Mouse (Mus musculus) midbrain, postnatal 0 days (tissue): ENCODE results near the gene Gm20388. TPM values are rescaled to one million over a fixed set of nuclear protein-coding genes. Genes with fewer than 3 reads are reported as not detected.
"Not testable (repeated sequence)": the region's sequence is repeated elsewhere in the genome, so short reads cannot be mapped to it uniquely, and the experiment has no call there.

Experiments
- ATAC-seq: fragments of 200-750 bp; cut with Nextera tagmentation; 2 replicates; pipeline ENCODE4 v1.8.0; 2017; ENCODE audit warnings: moderate number of reproducible peaks, mild to moderate bottlenecking, moderate TSS enrichment, moderate library complexity; ENCODE audit not compliant: low FRiP score
- DNase-seq: peaks from one replicate; pipeline ENCODE4 v3.0.0-alpha.2; 2015; ENCODE audit warnings: low spot score
- H3K27ac ChIP-seq: fragments of 300-500 bp; sonication (generic); 2 replicates; pipeline ENCODE4 v1.5.1; 2014; ENCODE audit warnings: low read depth, mild to moderate bottlenecking, low read length, mixed read lengths
- H3K27me3 ChIP-seq: fragments of 300-500 bp; sonication (generic); 2 replicates; pipeline ENCODE4 v1.6.1; 2014; ENCODE audit warnings: low read length, control low read depth, mixed read lengths; ENCODE audit not compliant: insufficient read depth
- H3K36me3 ChIP-seq: fragments of 300-500 bp; sonication (generic); 2 replicates; pipeline ENCODE4 v1.6.1; 2014; ENCODE audit warnings: low read length, control low read depth, mixed read lengths; ENCODE audit not compliant: insufficient read depth
- H3K4me1 ChIP-seq: fragments of 300-500 bp; sonication (generic); 2 replicates; pipeline ENCODE4 v1.6.1; 2014; ENCODE audit warnings: mild to moderate bottlenecking, control low read depth, antibody characterized with exemption, low read length, mixed read lengths; ENCODE audit not compliant: insufficient read depth
- H3K4me2 ChIP-seq: fragments of 300-500 bp; sonication (generic); 2 replicates; pipeline ENCODE4 v1.6.1; 2014; ENCODE audit warnings: low read depth, mild to moderate bottlenecking, low read length, mixed read lengths; ENCODE audit not compliant: poor library complexity, severe bottlenecking
- H3K4me3 ChIP-seq: fragments of 300-500 bp; sonication (generic); 2 replicates; pipeline ENCODE4 v1.5.1; 2014; ENCODE audit warnings: low read depth, mild to moderate bottlenecking, low read length, moderate library complexity
- H3K9ac ChIP-seq: fragments of 300-500 bp; sonication (generic); replicated peaks from 2 replicates; pipeline ENCODE4 v1.6.1; 2014; ENCODE audit warnings: mild to moderate bottlenecking, low read length, moderate library complexity, mixed read lengths; ENCODE audit not compliant: poor library complexity, severe bottlenecking
- H3K9me3 ChIP-seq: fragments of 300-500 bp; sonication (generic); 2 replicates; pipeline ENCODE4 v1.6.1; 2016; ENCODE audit warnings: low read length, control low read depth
- CTCF ChIP-seq: IDR thresholded peaks from 2 replicates; pipeline ENCODE4 v1.5.1; 2016; ENCODE audit warnings: antibody characterized with exemption, mild to moderate bottlenecking
- WGBS: fragments of 180-500 bp; shearing (Covaris S2); extraction: QIAGEN DNeasy Blood & Tissue Kit; methylation state at CpG from one replicate; pipeline ENCODE4 v1.1.7; 2014; 5-methylcytosine and 5-hydroxymethylcytosine counted together
- polyA plus RNA-seq: library from polyadenylated mRNA; unstranded; fragments of >200 nt; fragmentation: Nextera tagmentation; extraction: Ambion mirVana; gene quantifications from 2 replicates; pipeline ENCODE4 v1.2.1, GENCODE M21; 2015
- total RNA-seq: library from RNA; depleted of rRNA; stranded (reverse); fragments of >200 nt; gene quantifications from 2 replicates; pipeline ENCODE4 v1.2.3, GENCODE M21; 2014

Gm20388 gene
- total and polyA plus RNA-seq, 2 experiments from 2014 or later = 74.2 TPM; not detected in 1

DNA sequence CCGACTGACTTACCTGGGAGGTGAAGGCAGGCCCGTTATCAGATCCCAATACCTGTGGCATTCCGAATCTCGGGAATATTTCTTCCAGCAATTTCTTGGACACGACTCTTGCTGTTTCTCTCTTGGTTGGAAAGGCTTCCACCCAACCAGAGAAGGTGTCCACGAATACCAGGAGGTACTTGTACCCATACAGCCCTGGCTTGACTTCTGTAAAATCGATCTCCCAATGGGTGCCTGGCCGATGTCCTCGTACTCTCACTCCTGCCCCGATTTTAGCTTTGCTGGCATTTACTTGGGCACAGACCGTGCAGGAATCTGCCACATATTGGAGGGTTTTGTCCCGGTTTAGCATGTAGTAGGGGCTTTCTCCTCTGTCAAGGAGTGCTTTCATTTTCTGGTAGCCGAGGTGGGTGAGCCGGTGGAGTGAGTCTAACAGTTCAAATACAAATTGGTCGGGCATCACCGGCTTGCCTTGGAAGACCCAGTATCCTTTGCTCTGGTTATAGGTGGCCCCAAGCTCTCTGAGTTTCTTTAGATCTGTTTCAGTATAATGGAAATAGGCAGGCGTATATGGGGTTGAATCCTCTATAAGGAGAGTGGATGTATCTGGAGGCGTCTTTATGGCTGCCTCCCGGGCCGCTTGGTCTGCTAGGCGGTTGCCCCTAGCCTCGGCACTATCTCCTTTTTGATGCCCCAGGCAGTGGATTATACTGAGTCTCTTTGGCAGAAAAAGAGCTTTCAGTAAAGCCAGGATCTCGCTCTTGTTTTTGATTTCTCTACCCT, 3518.5 kb downstream of the Gm20388 start:
- ATAC-seq (no peak), DNase-seq (no peak)
- no peak for TF ChIP-seq CTCF
- H3K36me3 ChIP-seq = no peaks in the 10 kb centered on the region
- H3K27me3 ChIP-seq = no peaks in the 10 kb centered on the region
- H3K9me3 ChIP-seq = peaks cover 10% of the 10 kb centered on the region; the same call in 1 of the 2 replicates
- H3K4me1 ChIP-seq = no peaks in the 10 kb centered on the region
- H3K4me2 ChIP-seq = no peak overlapping the region
- H3K9ac ChIP-seq = no peak overlapping the region
- WGBS = 96% methylated on average over 23 of the region's 23 CpGs
- no peak overlapping the region for H3K27ac ChIP-seq
- H3K4me3 ChIP-seq = no peak overlapping the region

DNA sequence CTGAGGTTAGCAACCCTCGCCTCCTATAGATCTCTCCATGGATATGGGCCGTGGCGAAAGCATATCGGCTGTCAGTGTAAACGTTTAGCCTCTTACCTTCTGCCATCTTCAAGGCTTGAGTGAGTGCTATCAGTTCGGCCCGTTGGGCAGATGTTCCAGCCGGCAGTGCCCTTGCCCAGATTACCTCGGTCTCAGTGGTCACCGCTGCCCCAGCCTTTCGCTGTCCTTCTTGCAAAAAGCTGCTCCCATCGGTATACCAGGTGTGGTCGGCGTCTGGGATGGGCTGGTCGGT, 3519.0 kb downstream of the Gm20388 start:
- not testable (repeated sequence) for H3K27me3 ChIP-seq, H3K4me3 ChIP-seq, H3K27ac ChIP-seq, H3K4me1 ChIP-seq, H3K9ac ChIP-seq, H3K4me2 ChIP-seq, ATAC-seq, H3K36me3 ChIP-seq, DNase-seq
- 94% methylated on average over 15 of the region's 15 CpGs for WGBS
- H3K9me3 ChIP-seq = peaks cover 10% of the 10 kb centered on the region; the same call in 1 of the 2 replicates

DNA sequence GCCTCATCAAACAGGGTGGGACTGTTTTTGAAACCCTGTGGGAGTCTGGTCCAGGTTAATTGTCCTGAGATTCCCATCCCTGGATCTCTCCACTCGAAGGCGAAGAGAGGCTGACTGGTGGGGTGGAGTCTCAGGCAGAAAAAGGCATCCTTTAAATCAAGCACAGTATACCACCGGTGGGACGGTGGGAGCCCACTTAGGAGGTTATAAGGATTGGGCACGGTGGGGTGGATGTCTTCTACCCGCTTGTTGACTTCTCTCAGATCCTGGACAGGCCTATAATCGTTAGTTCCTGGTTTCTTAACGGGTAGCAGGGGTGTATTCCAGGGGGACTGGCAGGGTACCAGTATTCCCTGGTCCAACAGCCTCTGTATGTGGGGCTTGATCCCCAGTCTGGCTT, 3520.3 kb downstream of the Gm20388 start:
- not testable (repeated sequence) for H3K27ac ChIP-seq, DNase-seq, H3K27me3 ChIP-seq, H3K36me3 ChIP-seq, H3K9ac ChIP-seq, H3K4me1 ChIP-seq, H3K4me2 ChIP-seq, ATAC-seq, H3K4me3 ChIP-seq
- WGBS = 94% methylated on average over 6 of the region's 8 CpGs
- H3K9me3 ChIP-seq = peaks cover 10% of the 10 kb centered on the region; the same call in 1 of the 2 replicates

DNA sequence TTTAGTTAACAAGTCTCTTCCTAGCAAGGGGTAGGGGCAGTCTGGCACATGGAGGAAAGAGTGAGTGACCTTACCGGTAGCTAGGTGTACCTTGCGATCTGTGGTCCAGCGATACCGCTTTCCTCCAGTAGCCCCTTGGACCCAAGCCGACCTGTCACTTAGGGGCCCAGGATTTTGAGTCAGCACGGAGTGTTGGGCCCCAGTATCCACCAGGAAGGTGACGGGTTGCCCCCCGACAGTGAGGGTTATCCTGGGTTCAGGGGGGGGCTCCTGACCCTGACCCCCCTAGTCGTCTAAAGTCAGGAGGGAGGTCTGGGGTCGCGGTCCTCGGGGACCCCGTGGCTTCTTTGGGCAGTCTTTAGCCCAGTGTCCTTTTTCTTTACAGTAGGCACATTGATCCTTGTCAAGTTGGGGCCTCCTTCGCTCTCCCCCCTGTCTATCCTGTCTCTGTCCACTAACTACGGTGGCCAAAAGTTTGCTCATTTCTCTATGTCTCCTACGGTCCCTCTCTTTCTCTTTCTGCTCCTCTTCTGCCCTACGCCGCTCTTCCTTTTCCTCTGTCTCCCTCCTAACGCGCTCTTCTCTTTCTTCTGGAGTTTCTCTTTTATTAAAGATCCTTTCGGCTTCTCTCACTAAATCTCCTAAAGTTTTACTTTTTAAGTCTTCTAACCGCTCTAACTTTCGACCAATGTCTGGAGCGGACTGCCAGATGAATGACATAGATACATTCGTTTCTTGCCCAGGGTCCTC, 3521.2 kb downstream of the Gm20388 start:
- no peak overlapping the region for H3K4me2 ChIP-seq
- no peak overlapping the region for H3K9ac ChIP-seq
- DNase-seq (no peak), ATAC-seq (no peak)
- no peak overlapping the region for H3K4me3 ChIP-seq
- H3K27ac ChIP-seq = no peak overlapping the region
- no peak for TF ChIP-seq CTCF
- H3K27me3 ChIP-seq = no peaks in the 10 kb centered on the region
- WGBS = 98% methylated on average over 25 of the region's 25 CpGs
- no peaks in the 10 kb centered on the region for H3K36me3 ChIP-seq
- no peaks in the 10 kb centered on the region for H3K4me1 ChIP-seq
- H3K9me3 ChIP-seq = peaks cover 10% of the 10 kb centered on the region; the same call in 1 of the 2 replicates

DNA sequence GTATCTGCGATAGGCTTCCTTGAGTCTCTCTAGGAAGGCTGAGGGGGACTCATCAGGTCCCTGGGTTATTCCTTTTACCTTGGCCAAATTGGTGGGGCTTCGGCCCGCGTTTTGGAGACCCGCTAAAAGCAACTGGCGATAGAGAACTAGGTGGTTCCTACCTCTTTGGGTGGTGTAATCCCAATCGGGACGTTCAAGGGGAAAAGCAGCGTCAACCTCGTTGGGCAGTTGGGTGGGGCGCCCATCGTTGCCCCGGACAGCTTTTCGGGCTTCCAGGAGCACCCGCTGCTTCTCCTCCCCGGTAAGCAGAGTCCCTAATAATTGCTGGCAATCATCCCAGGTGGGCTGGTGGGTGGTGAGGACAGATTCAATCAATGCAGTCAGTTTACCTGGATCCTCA, 3521.7 kb downstream of the Gm20388 start:
- no peaks in the 10 kb centered on the region for H3K4me1 ChIP-seq
- H3K9ac ChIP-seq = no peak overlapping the region
- H3K4me2 ChIP-seq = no peak overlapping the region
- no peaks in the 10 kb centered on the region for H3K27me3 ChIP-seq
- peaks cover 10% of the 10 kb centered on the region; the same call in 1 of the 2 replicates for H3K9me3 ChIP-seq
- H3K4me3 ChIP-seq = no peak overlapping the region
- TF ChIP-seq CTCF = no peak
- DNase-seq = no peak
- no peaks in the 10 kb centered on the region for H3K36me3 ChIP-seq
- ATAC-seq = no peak
- H3K27ac ChIP-seq = no peak overlapping the region
- 96% methylated on average over 16 of the region's 16 CpGs for WGBS

DNA sequence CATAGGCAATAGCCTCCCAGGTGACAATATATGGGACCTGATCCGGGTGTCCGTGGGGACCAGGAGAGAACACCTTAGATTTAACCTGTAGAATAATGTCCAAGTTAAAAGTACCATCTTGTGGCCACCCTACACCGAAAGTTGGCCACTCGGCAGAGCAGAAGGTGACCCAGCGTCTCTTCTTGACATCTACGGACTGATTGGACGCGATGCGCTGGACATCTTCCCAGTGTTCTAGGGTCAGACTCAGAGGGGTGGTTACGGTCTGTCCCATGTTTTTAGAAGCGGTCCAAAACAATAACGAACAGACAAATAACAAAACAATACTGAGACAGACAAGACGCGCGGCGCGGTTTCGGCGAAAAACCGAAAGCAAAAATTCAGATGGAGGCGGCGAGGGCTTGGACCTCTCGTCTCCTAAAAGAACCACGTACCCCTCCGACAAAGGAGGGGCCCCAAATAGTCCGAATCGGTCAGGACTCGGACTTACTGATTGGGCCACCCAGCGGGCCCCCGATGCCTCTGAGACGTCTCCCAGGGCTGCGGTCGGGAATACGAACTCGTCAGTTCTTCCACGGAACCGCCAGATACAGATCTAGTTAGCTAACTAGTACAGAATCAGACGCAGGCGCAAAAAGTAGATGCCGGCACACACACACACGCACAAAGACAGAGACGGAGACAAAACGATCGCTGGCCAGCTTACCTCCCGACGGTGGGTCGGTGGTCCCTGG, 3522.8 kb downstream of the Gm20388 start:
- not testable (repeated sequence) for H3K27me3 ChIP-seq, H3K9me3 ChIP-seq, H3K4me2 ChIP-seq, H3K27ac ChIP-seq, DNase-seq, ATAC-seq, H3K9ac ChIP-seq, H3K4me3 ChIP-seq, H3K36me3 ChIP-seq, H3K4me1 ChIP-seq
- 97% methylated on average over 42 of the region's 47 CpGs for WGBS
